Mouse (Mus musculus): ENCODE measurements around the gene Irx2.

Gene Irx2

GRCm38 (mm10) chr13:72636331-72636851 is 7.8 kb downstream of the Irx2 start:
- DNase-seq (ENCODE audit: low spot score), result no peak

GRCm38 (mm10) chr13:72637536-72637935 is 8.9 kb downstream of the Irx2 start:
- DNase-seq (ENCODE audit: low spot score), result no peak

- no peak for DNase-seq (ENCODE audit: low spot score)
Observed at GRCm38 (mm10) chr13:72638401-72639130, 9.9 kb downstream of the Irx2 start.

GRCm38 (mm10) chr13:72639441-72640130 is 11.0 kb downstream of the Irx2 start:
- DNase-seq (ENCODE audit: low spot score), result no peak

- DNase-seq (ENCODE audit: low spot score), result peak; percentile 81
Observed at GRCm38 (mm10) chr13:72640131-72640521, 11.5 kb downstream of the Irx2 start.

GRCm38 (mm10) chr13:72656447-72656846 is 27.8 kb downstream of the Irx2 start:
- DNase-seq (ENCODE audit: low spot score), result no peak

- DNase-seq (ENCODE audit: low spot score), result no peak
Observed at GRCm38 (mm10) chr13:72675826-72676225, 47.2 kb downstream of the Irx2 start.

Measured in lung, postnatal 25 days (tissue).